Mouse (Mus musculus): Measurements from ENCODE around the gene Bmpr1b. TPM values are rescaled to one million over a fixed set of nuclear protein-coding genes. Genes with fewer than 3 reads are reported as not detected.

The Bmpr1b gene
- not detected in 2 replicates for polyA plus RNA-seq (2012; ENCODE audit: low replicate concordance)

DNA sequence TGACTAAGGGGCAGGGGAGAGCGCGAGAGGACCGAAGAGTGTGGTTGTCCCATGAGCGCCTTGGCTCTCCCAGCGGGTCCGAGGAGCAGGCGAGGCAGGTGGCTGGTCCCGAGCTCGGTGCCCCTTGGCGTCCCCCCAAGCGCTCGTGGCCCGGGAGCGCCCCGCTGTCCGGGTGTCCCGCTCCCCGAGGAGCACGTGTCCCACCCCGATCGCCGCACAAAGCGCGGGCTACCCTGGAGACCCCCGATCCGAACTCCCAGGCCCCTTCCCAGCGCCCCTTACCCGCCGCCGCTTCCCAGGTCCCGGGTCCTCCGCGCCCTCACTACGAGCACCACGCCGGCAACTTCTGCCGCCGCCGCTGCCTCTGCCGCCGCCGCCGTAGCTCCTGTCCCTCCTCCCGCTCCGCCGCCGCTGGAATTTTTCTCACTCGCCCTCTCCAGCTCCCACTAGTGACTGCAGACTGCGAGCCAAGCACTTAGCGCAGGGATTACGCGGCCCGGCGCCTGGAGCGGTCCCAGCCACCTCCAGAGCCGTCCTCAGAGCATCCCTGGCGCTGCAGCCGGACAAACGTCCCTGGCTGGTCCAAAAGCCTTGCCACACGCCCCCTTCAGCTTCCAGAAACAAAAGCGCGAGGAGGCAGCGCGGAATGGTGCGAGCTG, at the start of gene Bmpr1b:
Bmpr1b (minus strand) TSS at position 563 of the 659 bp plus-strand sequence.

Other genes starting within 250 kb of the Bmpr1b start
- 31.9 and 46.2 TPM in 2 replicates for gene Pdlim5, start 226.3 kb upstream of the Bmpr1b start, polyA plus RNA-seq (2012; ENCODE audit: low replicate concordance)

All from leukemia stem cell, adult 10-12 weeks (primary cell).